Mouse (Mus musculus) left cerebral cortex, adult 2 months (tissue): ENCODE measurements around the gene Plcb2. TPM values are rescaled to one million over a fixed set of nuclear protein-coding genes. Genes with fewer than 3 reads are reported as not detected.

Experiments used
- DNase-seq, 2 experiments: peaks; one replicate each; pipeline ENCODE4 v3.0.0; 2021 to 2022; ENCODE audit warnings: low spot score in 2 of 2, mixed read lengths in 1 of 2; ENCODE audit errors: extremely low spot score in 1 of 2
- H3K27ac ChIP-seq: fragments of 200-600 bp; 2 replicates; pipeline ENCODE4 v1.8.1; 2022
- H3K4me3 ChIP-seq: fragments of 200-600 bp; 2 replicates; pipeline ENCODE4 v1.8.1; 2022
- CTCF ChIP-seq: fragments of 200-600 bp; IDR thresholded peaks from 2 replicates; pipeline ENCODE4 v1.8.1; 2022; ENCODE audit warnings: antibody characterized with exemption, mild to moderate bottlenecking, moderate library complexity
- intact Hi-C: fragments of 180-260 bp; cut with DNase I; formaldehyde crosslinking; loops from one replicate; pipeline ENCODE4 v1.15.1; 2025
- total RNA-seq, 2 experiments: library from RNA; stranded (reverse); gene quantifications; 2 replicates each; pipeline ENCODE4 v1.2.3; 2021

The Plcb2 gene
- total RNA-seq, 2 experiments from 2014 or later: 2.3 to 3.2 TPM

DNA sequence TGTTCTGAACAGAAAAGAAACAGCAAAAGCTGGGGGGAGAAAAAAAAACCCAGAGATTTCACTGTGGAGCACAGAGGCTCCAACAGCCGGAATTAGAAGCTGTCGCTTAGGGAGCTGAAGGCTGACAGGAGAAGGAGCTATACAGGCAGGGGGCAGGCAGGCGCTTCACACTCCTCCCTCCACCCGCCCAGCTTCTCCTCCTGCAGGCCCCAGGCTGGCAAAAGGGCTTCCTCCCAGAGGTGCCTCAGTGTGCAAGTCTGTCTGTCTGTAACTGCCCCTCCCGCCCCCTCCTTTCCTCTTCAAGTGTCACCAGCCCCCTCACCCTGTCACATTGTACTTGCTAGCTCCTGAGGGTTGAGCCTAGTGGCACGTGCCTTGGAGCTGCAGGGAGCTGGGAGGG lies 21.8 kb downstream of the Plcb2 start:
- intact Hi-C loops: no loop called here
- peak overlapping the region; percentile 50; the same call in 1 of the 2 replicates for H3K27ac ChIP-seq
- peak in 1 of 2 experiments; percentile 64 for DNase-seq
- TF ChIP-seq CTCF: no peak; the same call in 1 of the 2 replicates
- H3K4me3 ChIP-seq: no peak overlapping the region

DNA sequence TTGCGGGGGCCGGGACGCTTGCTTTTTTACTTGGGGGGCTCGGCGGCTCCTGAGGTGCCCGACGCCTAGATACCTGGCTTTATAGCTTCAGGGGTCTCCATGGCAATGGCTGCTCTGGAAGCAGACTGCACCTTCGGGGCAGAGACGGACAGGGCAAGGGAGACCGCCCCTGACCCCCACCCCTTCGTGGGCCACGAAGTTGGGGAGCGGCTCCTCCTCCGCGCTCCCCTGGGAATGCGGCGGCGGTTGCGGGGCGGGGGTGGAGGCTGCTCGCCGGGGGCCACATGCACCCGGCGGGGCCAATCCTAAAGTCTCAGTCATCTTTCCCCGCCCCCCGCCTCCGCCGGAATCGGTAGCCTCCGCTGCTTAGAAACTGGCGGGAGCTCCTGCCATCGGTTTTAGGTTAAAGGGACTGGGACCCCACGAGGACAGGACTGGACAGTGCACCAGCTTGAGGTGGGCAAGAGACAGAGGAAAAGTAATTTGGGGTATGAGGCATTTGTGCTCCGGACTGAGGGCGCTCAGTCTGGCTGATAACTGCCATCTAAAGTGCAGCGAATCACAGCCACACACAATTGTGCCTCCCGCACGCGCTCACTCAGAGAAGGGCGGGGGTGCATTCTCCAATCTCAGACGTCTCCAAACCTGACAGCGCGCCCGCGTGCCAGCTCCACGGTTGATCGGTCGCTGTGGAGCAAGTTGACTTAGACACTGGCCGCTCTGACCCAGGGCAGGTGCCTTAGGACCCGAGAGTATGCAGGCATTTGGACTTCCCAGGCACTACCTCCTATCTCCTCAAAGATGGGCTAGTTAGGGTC lies 24.1 kb downstream of the Plcb2 start, which contains the start of gene Ankrd63:
Ankrd63 (minus strand) TSS at position 51 of the 818 bp plus-strand sequence.
- no peak; the same call in 1 of the 2 replicates for TF ChIP-seq CTCF
- H3K4me3 ChIP-seq: peak within 1 kb of the TSS; percentile 49
- DNase-seq: peak; percentile 50 to 76
- intact Hi-C loops: no loop called here
- H3K27ac ChIP-seq: peak within 1 kb of the TSS; percentile 82

DNA sequence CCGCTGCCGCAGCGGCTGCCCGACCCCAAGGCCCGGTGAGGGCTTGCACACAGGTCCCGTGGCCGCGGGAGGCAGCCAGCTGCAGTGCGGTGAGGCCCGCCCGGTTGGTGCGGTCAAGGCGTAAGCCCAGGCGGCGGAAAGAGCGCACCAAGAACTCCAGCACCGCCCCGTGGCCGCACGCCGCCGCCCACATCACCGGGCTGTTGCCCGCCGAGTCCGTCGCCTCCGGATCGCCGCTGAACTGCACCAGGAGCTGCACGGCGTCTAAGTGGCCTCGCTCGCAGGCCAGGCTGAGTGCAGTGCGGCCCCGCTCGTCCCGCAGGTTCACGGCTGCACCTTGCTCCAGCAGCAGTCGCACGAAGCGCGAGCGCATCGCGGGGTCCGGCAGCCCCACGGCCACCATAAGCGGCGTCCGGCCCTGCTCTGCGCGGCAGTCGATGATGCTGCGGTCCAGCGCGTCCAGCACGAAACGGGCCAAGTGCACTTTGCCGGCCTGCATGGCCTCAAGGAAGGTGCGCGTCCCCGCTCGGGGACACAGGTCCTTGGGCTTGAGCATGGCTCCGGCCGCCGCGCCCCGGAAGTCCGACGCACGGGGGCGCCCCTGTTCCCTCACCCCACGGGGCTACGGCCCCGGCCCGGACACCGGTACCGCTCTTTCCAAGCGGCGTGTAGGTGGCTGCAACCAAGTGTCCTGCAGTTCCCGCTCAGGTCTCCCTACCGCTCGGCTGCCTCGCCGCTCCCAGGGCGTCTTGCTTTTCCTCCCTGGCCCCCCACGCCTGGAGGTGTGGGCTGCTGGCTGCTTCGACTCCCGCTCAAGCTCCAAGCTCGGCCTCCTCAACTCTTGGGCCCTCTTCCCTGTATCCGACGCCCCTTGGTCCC lies 25.1 kb downstream of the Plcb2 start:
- intact Hi-C loops: no loop called here
- TF ChIP-seq CTCF: peak; percentile 21; the same call in 1 of the 2 replicates
- DNase-seq: peak; percentile 45 to 48

DNA sequence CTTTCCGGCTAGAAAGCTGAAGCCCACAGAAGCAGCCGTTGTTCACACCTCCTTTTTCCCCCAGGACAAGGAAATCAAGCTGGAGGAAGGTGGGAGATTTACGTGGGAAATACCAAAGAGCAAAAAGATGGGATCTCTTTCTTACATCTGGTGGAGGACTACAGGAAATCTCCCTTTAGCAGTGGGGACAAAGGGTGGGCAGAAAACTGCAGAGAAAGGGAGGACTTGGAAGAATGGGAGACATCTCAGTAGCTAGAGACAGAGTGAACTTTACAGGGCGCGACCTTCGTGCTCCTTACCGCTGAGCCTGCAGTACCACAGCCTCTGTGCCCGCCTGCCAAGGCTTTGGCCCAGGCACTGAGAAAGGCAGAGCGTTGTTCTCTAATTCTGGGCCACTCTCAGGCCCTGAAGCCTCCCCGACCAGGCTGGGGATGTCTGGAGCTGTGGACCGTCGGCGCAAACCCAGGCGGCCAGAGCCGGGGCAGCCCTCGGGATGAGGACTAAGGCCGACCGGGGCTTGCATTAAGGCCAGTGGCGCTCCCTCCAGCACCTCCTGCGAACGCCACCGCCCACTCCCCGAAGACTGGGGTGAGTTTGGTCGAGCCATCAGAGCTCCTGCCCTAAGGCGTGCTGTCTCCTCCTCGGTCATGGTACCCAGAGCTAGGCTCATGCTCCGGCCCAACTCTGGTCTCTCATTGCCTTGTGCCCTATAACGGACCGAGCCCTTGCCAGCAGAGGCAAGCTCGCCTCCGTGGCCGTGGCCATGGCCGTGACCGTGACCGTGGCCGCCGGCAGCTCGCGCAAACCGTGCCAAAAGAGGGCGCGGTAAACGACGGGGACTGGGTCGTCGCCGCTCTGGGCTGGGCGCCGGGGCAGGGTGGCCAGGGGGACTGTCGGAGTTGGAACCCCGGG lies 26.0 kb downstream of the Plcb2 start:
- peak overlapping the region; percentile 49 for H3K4me3 ChIP-seq
- peak overlapping the region; percentile 82 for H3K27ac ChIP-seq
- intact Hi-C loops: loop anchor here (2.0 kb wide), 1 partner anchor 29 kb away; no protein-coding TSS in a partner anchor
- DNase-seq: no peak
- TF ChIP-seq CTCF: no peak

More for the DNA sequence above, 25.1 kb downstream of the Plcb2 start:
- peak overlapping the region; percentile 49 for H3K4me3 ChIP-seq
- H3K27ac ChIP-seq: peak overlapping the region; percentile 82

DNA sequence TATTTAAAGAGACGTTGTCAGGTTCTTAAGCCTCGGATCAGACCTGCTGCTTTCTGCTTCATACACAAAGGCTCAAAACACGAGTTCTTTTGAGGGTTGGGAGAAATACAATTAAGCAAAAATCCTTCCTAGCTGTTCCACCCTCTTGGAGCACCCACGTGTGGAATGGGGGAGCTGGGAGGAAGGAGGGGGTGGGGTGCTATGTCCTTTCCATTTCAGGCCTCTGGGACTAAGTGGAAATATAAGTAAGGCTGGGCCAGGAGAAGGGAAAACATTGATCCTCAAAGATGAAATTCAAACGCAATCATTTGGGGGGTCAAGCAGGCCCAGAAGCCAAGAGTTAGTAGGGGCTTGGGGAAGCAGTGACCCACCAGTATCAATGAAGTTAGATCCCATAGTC lies 27.1 kb downstream of the Plcb2 start:
- Histone ChIP-seq H3K4me3 (no peak overlapping the region; the same call in 1 of the 2 replicates), H3K27ac (no peak overlapping the region)
- intact Hi-C loops: loop anchor here (2.0 kb wide), 1 partner anchor 30 kb away; no protein-coding TSS in a partner anchor
- DNase-seq: no peak
- TF ChIP-seq CTCF: no peak

DNA sequence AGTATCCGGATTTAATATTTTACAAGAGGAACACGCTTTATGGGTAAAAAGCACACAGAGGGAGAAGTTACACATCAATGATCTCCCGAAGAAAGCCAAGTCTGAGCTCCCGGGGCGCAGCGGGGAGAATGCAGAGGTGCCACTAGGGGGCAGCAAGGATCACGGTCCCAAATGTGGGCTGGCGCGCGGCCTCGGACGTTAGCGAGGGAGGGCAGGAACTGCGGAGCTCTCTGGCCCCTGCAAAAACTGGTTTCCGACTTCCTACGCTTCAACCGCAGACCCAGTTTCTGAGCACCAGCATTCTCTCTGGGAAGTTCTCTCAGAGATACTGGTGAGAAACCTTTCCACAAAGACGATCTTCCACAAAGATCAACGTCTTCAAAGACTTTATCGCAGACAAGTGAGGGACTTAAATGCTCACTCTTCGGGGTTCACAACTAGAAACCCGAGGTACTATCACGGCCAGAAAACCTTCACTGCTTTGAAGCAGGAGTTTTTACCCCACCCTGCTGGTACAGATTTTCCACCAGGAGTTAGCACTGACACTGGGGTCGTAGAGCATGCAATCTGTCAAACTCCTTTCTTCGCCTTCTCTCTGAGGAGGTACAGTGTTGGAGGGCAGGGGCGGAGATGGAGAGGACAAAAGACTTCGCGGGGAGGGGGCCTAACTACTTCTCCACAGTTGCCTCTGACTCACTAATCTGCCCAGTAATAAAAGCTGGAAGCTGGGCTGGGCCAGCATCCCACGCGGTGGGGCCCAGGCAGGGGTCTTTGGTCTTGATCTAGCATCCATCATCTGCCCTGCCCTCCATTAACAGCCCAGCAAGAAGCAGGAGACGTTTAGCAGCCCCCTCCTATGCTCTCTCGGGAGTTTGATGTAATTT lies 27.8 kb downstream of the Plcb2 start:
- DNase-seq: peak; percentile 73 to 79
- intact Hi-C loops: loop anchor here (1.0 to 2.0 kb wide), 2 partner anchors 30 to 183 kb away; no protein-coding TSS in a partner anchor
- TF ChIP-seq CTCF: peak; percentile 94
- Histone ChIP-seq H3K4me3 (peak overlapping the region; percentile 25; the same call in 1 of the 2 replicates), H3K27ac (no peak overlapping the region)

DNA sequence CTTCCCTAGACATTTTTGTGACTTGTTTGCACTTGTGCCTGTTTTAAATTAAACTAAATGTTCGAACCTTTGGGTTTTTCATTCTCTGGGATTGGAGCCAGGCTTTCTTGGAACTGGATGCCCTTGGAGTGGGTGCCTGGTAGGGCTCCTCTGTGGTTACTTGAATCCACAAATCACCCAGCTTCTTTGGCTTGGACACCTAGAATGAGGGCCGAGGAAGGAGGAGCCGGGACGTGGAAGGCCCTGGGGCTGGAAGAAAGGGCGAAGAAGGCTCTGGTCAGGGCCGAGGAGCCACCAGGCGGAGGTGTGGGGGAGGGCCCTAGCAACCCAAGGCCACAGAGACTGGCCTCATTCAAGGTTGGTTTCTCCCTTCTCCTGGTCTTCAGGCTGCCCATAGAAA lies 30.3 kb downstream of the Plcb2 start:
- Histone ChIP-seq H3K4me3 (no peak overlapping the region), H3K27ac (no peak overlapping the region)
- DNase-seq: no peak
- no peak for TF ChIP-seq CTCF
- intact Hi-C loops: no loop called here

DNA sequence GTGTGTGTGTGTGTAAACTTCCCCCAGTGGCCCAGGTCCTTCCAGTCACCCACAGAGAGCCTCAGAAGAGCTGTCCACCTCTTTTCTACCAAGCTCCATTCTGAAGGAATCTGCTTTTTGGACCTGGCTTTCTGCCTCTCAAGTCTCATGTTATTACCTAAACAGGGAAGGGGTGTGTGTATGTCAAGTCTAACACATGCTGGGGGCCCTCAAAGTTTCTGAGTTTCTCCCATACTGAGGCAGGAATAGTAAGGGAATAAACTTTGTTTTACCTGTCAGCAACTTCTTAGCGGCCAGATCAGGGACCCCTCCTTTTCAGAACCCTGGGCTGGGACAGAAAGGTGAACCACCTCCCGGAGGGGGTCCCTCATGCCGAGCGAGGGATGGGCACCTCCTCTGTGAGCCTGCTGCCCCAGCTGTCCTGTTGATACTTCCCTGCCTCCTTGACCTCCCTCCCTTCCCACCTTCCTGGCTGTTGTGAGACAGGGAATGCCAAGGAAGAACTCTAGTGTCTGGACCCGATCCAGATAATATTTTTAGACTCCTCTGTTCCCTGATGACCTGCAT lies 30.8 kb downstream of the Plcb2 start:
- no peak for DNase-seq
- TF ChIP-seq CTCF: no peak
- intact Hi-C loops: no loop called here
- Histone ChIP-seq H3K4me3 (no peak overlapping the region), H3K27ac (no peak overlapping the region)

DNA sequence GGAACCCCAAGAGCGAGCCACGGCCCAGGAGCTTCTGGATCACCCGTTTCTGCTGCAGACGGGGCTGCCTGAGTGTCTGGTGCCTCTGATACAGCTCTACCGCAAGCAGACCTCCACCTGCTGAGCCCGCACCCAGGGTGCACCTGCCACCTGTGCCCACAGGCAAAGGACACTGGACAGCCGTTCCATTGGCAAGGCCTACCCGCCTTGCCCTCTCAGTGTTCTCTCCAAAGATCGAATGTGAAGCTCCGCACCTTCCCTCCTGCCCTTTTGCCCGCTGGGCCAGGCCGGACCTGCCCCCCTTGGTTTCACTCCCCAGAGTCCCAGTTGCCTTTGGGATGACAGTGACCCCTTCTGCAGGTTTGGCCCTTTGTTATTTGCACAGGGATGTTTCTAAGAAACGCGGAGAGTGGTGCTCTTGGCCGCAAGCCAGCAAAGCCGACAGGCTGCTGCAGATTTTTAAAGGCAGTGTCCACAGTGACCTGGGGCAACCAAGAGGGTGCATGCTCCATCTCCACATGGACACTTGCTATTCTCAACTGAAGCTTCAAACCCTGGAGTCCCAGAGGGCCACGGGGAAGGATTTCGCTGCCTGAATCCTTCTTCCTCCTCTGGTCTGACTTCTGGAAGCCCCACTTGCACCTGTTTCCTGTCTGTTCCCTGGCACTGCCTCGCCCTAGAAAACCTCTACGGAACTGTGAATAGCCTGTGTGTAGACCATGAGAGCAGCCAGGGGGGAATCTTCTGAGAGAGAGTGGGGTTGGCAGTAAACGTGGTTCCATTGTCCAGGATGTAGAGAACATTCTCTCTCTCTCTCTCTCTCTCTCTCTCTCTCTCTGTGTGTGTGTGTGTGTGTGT lies 31.6 kb downstream of the Plcb2 start:
- DNase-seq: no peak
- no peak for TF ChIP-seq CTCF
- Histone ChIP-seq H3K27ac (no peak overlapping the region), H3K4me3 (no peak overlapping the region)
- intact Hi-C loops: no loop called here
